Mouse (Mus musculus): ENCODE data around the gene Vmn1r138. TPM values are rescaled to one million over a fixed set of nuclear protein-coding genes. Genes with fewer than 3 reads are reported as not detected.
"Not testable (repeated sequence)": the region's sequence is repeated elsewhere in the genome, so short reads cannot be mapped to it uniquely, and the experiment has no call there.

Vmn1r138 gene
- not detected for total RNA-seq (2021)
- long read RNA-seq, experiment 1 = 0 reads
- long read RNA-seq, experiment 2 = 0 reads

DNA sequence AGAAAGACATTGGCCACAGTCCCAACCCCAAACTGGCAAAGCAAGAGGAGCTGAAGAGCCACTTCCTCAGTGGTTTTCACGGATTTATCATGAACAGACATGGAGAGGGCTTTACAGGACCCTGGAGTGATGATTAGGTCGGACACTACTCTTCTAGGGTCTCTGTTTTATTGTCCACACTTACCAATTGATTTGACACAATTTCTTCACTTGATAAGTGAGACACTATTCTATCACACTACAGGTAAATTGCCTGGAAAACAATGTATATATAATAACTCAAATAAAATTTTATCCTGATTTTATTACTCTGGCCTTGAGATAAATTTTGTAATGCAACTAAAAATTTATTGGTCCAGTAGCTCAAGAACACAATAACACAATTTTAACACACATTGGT, at the start of gene Vmn1r138:
Gene Vmn1r138, minus strand, starts transcription at position 101 of the 400 bp plus-strand sequence.
- H3K4me3 ChIP-seq; H3K27ac ChIP-seq; intact Hi-C loops (cut with DNase I); DNase-seq (ENCODE audit: extremely low spot score in 1 of 2, low spot score in 2 of 2): not testable (repeated sequence)

DNA sequence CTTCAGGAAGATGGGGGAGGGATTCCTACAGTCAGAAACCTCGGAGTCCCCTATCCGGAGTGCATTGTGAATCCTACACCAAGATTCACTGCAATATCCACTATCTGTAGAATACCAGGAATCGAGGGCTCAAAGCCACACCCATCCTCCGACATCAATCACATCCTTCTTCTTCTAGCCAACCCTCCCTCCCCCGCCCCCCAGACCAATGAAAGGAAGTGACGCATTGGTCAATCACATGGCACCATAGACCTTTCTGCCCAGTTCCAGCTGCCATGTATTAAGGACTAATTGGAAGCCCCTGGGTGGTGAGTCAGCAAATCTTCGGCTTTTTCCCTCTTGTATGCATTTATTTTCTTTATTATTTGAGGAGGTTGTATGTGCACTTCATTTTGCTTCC, 40.1 kb upstream of the Vmn1r138 start, which contains the start of gene Vmn1r139:
Gene Vmn1r139, plus strand, starts transcription at position 301 of the 400 bp plus-strand sequence.
- DNase-seq (ENCODE audit: extremely low spot score in 1 of 2, low spot score in 2 of 2); H3K4me3 ChIP-seq; intact Hi-C loops (cut with DNase I); H3K27ac ChIP-seq: not testable (repeated sequence)

DNA sequence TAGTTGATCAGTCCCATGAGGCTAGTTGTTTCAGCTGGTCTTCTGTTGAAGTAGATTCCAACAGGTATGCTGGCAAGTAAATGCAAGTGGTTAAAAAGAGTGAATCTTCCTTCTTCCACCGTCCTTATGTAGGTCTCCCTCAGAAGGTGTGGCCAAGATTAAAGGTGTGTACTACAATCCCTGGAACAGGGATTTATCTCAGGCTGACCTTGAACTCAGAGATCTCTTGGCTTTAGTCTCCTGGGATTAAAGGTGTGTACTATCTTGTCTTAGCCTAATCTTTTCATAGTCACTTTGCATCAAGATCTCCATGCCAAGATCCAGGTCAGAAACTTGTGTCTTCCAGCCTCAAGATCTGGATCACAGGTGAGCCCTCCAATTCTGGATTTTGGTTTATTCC, 27.5 kb upstream of the Vmn1r138 start, which contains the start of gene Gm6176:
Gene Gm6176, minus strand, starts transcription at position 101 of the 400 bp plus-strand sequence.
- H3K4me3 ChIP-seq; H3K27ac ChIP-seq; intact Hi-C loops (cut with DNase I); DNase-seq (ENCODE audit: extremely low spot score in 1 of 2, low spot score in 2 of 2): not testable (repeated sequence)

DNA sequence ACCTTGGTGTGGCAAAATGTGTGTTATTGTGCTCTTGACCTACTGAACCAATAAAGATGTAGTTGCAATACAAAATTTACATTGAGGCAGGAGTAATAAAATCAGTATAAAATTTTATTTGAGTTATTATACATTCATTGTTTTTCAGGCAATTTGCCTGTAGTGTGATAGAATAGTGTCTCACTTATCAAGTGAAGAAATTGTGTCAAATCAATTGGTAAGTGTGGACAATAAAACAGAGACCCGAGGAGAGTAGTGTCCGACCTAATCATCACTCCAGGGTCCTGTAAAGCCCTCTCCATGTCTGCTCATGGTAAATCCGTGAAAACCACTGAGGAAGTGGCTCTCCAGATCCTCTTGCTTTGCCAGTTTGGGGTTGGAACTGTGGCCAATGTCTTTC, 34.4 kb downstream of the Vmn1r138 start, which contains the start of gene Vmn1r137:
Gene Vmn1r137, plus strand, starts transcription at position 301 of the 400 bp plus-strand sequence.
- intact Hi-C loops (cut with DNase I) = not testable (repeated sequence)

More for the DNA sequence above, 34.4 kb downstream of the Vmn1r138 start, which contains the start of gene Vmn1r137:
- not testable (repeated sequence) for DNase-seq (ENCODE audit: extremely low spot score in 1 of 2, low spot score in 2 of 2); H3K27ac ChIP-seq; H3K4me3 ChIP-seq

Other genes starting within 250 kb of the Vmn1r138 start
- not detected for gene Gm4177, start 232.2 kb downstream of the Vmn1r138 start, total RNA-seq (2021)
- gene Vmn1r135, start 196.5 kb downstream of the Vmn1r138 start, total RNA-seq (2021) = not detected
- not detected for gene Gm5725, start 184.6 kb downstream of the Vmn1r138 start, total RNA-seq (2021)
- not detected for gene Gm5891, start 107.6 kb downstream of the Vmn1r138 start, total RNA-seq (2021)
- not detected for gene Vmn1r137, start 34.3 kb downstream of the Vmn1r138 start, total RNA-seq (2021)
- gene Gm6176, start 27.4 kb upstream of the Vmn1r138 start, total RNA-seq (2021) = not detected
- not detected for gene Vmn1r139, start 40.2 kb upstream of the Vmn1r138 start, total RNA-seq (2021)
- not detected for gene Gm16451, start 89.3 kb upstream of the Vmn1r138 start, total RNA-seq (2021)
- gene Gm10666, start 105.8 kb upstream of the Vmn1r138 start, total RNA-seq (2021) = not detected
- not detected for gene Vmn1r142, start 135.1 kb upstream of the Vmn1r138 start, total RNA-seq (2021)
- not detected for gene Vmn1r143, start 160.5 kb upstream of the Vmn1r138 start, total RNA-seq (2021)
- not detected for gene Gm8653, start 172.4 kb upstream of the Vmn1r138 start, total RNA-seq (2021)
- not detected for gene Gm8453, start 200.6 kb upstream of the Vmn1r138 start, total RNA-seq (2021)